Mouse (Mus musculus) cortical plate, adult 2 months (tissue): ENCODE results near the gene Xcr1. TPM values are rescaled to one million over a fixed set of nuclear protein-coding genes. Genes with fewer than 3 reads are reported as not detected.

Experiments used
- H3K27ac ChIP-seq: fragments of 200-500 bp; 2 replicates; pipeline ENCODE4 v1.5.1; 2012; ENCODE audit warnings: low read length, control low read depth, inconsistent platforms; ENCODE audit not compliant: insufficient read depth
- H3K4me1 ChIP-seq: fragments of 200-500 bp; 2 replicates; pipeline ENCODE4 v1.6.1; 2011; ENCODE audit warnings: low read length; ENCODE audit not compliant: control insufficient read depth, insufficient read depth
- H3K4me3 ChIP-seq: fragments of 200-500 bp; 2 replicates; pipeline ENCODE4 v1.5.1; 2011; ENCODE audit warnings: mild to moderate bottlenecking, low read length, control low read depth; ENCODE audit not compliant: insufficient read depth
- CTCF ChIP-seq: fragments of 200-500 bp; IDR thresholded peaks from 2 replicates; pipeline ENCODE4 v1.5.1; 2011; ENCODE audit warnings: mild to moderate bottlenecking, control low read depth, low read length; ENCODE audit not compliant: insufficient read depth; ENCODE audit errors: extremely low read depth
- POLR2A ChIP-seq: fragments of 200-500 bp; IDR thresholded peaks from 2 replicates; pipeline ENCODE4 v1.6.1; 2011; ENCODE audit warnings: mild to moderate bottlenecking, low read length, control low read depth; ENCODE audit not compliant: insufficient read depth; ENCODE audit errors: extremely low read depth
- polyA plus RNA-seq: library from polyadenylated mRNA; depleted of rRNA; stranded (reverse); fragments of >200 nt; gene quantifications from 2 replicates; pipeline ENCODE4 v1.2.3, GENCODE M21; 2012; rRNA removed

The Xcr1 gene
- 0.04 TPM in 1 of 2 replicates, not detected in the other for polyA plus RNA-seq

- Histone ChIP-seq H3K27ac (no peak within 1 kb of the TSS), H3K4me1 (no peaks in the 10 kb centered on the region), H3K4me3 (no peak within 1 kb of the TSS)
- TF ChIP-seq POLR2A (no peak), CTCF (no peak)
These were observed at the start of gene Xcr1 for GRCm38 (mm10) chr9:123861929-123862328. TSS of gene Xcr1 (minus strand) at chr9:123862029.

- Histone ChIP-seq H3K27ac (no peak overlapping the region), H3K4me3 (no peak overlapping the region), H3K4me1 (no peaks in the 10 kb centered on the region)
- no peak for TF ChIP-seq CTCF
- TF ChIP-seq POLR2A = no peak
These were observed 10.2 kb upstream of the Xcr1 start for GRCm38 (mm10) chr9:123872049-123872448.

- Histone ChIP-seq H3K4me3 (no peak overlapping the region), H3K4me1 (no peaks in the 10 kb centered on the region), H3K27ac (no peak overlapping the region)
- TF ChIP-seq POLR2A (no peak), CTCF (no peak)
These were observed 7.4 kb upstream of the Xcr1 start for GRCm38 (mm10) chr9:123869167-123869784.

- no peaks in the 10 kb centered on the region for H3K4me1 ChIP-seq
- no peak overlapping the region for H3K4me3 ChIP-seq
- H3K27ac ChIP-seq = no peak overlapping the region
- TF ChIP-seq POLR2A (no peak), CTCF (no peak)
These were observed 1.8 kb upstream of the Xcr1 start for GRCm38 (mm10) chr9:123863641-123864040.

- H3K4me3 ChIP-seq = no peak overlapping the region
- H3K4me1 ChIP-seq = no peaks in the 10 kb centered on the region
- no peak overlapping the region for H3K27ac ChIP-seq
- TF ChIP-seq POLR2A = no peak
- TF ChIP-seq CTCF = no peak
These were observed 1.2 kb upstream of the Xcr1 start for GRCm38 (mm10) chr9:123862895-123863616.

GRCm38 (mm10) chr9:123856836-123857235 lies 5.0 kb downstream of the Xcr1 start:
- TF ChIP-seq CTCF (no peak), POLR2A (no peak)
- Histone ChIP-seq H3K27ac (no peak overlapping the region), H3K4me3 (no peak overlapping the region), H3K4me1 (peaks cover 2% of the 10 kb centered on the region; the same call in 1 of the 2 replicates)

- Histone ChIP-seq H3K4me3 (peak overlapping the region; percentile 3; the same call in 1 of the 2 replicates), H3K4me1 (peaks cover 2% of the 10 kb centered on the region; the same call in 1 of the 2 replicates)
- no peak for TF ChIP-seq POLR2A
- TF ChIP-seq CTCF = no peak
These were observed 9.1 kb downstream of the Xcr1 start for GRCm38 (mm10) chr9:123852449-123853390.

GRCm38 (mm10) chr9:123851713-123852448 lies 9.9 kb downstream of the Xcr1 start, which contains the start of gene Fyco1:
TSS of gene Fyco1 (minus strand) at chr9:123851899.
- H3K4me1 ChIP-seq = peaks cover 2% of the 10 kb centered on the region; the same call in 1 of the 2 replicates
- H3K4me3 ChIP-seq = peak within 1 kb of the TSS; percentile 70
- peak; percentile 69; the same call in 1 of the 2 replicates for TF ChIP-seq POLR2A
- TF ChIP-seq CTCF = no peak
- H3K27ac ChIP-seq = peak within 1 kb of the TSS; percentile 58

More at GRCm38 (mm10) chr9:123852449-123853390, 9.1 kb downstream of the Xcr1 start:
- no peak overlapping the region for H3K27ac ChIP-seq
